Mouse (Mus musculus) forebrain, embryonic 10.5 days (tissue): ENCODE results near the gene Pde4c. TPM values are rescaled to one million over a fixed set of nuclear protein-coding genes. Genes with fewer than 3 reads are reported as not detected.
A peak's percentile ranks its signal among the peaks of the same experiment; 100 is the strongest.

Source experiments
- DNase-seq: peaks from one replicate; pipeline ENCODE4 v3.0.0-alpha.2; 2017; ENCODE audit warnings: low spot score; ENCODE audit errors: extremely low spot score
- H3K27ac ChIP-seq: fragments of 300-500 bp; sonication (generic); 2 replicates; pipeline ENCODE4 v1.5.1; 2016; ENCODE audit warnings: mild to moderate bottlenecking
- H3K27me3 ChIP-seq: fragments of 300-500 bp; sonication (generic); 2 replicates; pipeline ENCODE4 v1.6.1; 2016; ENCODE audit warnings: mild to moderate bottlenecking; ENCODE audit not compliant: poor library complexity, severe bottlenecking
- H3K36me3 ChIP-seq: fragments of 300-500 bp; sonication (generic); replicated peaks from 2 replicates; pipeline ENCODE4 v1.6.1; 2016; ENCODE audit warnings: mild to moderate bottlenecking, moderate library complexity
- H3K4me1 ChIP-seq: fragments of 300-500 bp; sonication (generic); 2 replicates; pipeline ENCODE4 v1.6.1; 2016
- H3K4me3 ChIP-seq: fragments of 300-500 bp; sonication (generic); 2 replicates; pipeline ENCODE4 v1.5.1; 2016; ENCODE audit warnings: mild to moderate bottlenecking, moderate library complexity
- H3K9me3 ChIP-seq: fragments of 300-500 bp; sonication (generic); 2 replicates; pipeline ENCODE4 v1.6.1; 2016; ENCODE audit warnings: mild to moderate bottlenecking, moderate library complexity
- WGBS: fragments of 180-500 bp; shearing (Covaris S2); methylation state at CpG from one replicate; pipeline ENCODE4 v1.1.7; 2016; 5-methylcytosine and 5-hydroxymethylcytosine counted together
- polyA plus RNA-seq: library from polyadenylated mRNA; unstranded; fragments of >200 nt; fragmentation: Nextera tagmentation; extraction: Ambion mirVana; gene quantifications from 2 replicates; pipeline ENCODE4 v1.2.1, GENCODE M21; 2016

Gene Pde4c
- polyA plus RNA-seq, 1 experiment from 2014 or later: 0.68 TPM

- H3K4me1 ChIP-seq: peaks cover 71% of the 10 kb centered on the region
- H3K27me3 ChIP-seq: peaks cover 10% of the 10 kb centered on the region
- DNase-seq: peak; percentile 81
- H3K27ac ChIP-seq: peak overlapping the region; percentile 99
- H3K9me3 ChIP-seq: no peaks in the 10 kb centered on the region
- WGBS: under 1% methylated on average over 59 of the region's 59 CpGs
- peaks cover 28% of the 10 kb centered on the region for H3K36me3 ChIP-seq
- peak overlapping the region; percentile 97 for H3K4me3 ChIP-seq
Observed at GRCm38 (mm10) chr8:70699834-70700554, 23.5 kb upstream of the Pde4c start.

GRCm38 (mm10) chr8:70700555-70700922 lies 23.0 kb upstream of the Pde4c start:
- Histone ChIP-seq H3K4me3 (peak overlapping the region; percentile 97), H3K9me3 (no peaks in the 10 kb centered on the region), H3K4me1 (peaks cover 65% of the 10 kb centered on the region), H3K27me3 (peaks cover 4% of the 10 kb centered on the region), H3K27ac (peak overlapping the region; percentile 99), H3K36me3 (peaks cover 28% of the 10 kb centered on the region)
- peak; percentile 89 for DNase-seq
- 0% methylated on average over 20 of the region's 20 CpGs for WGBS

GRCm38 (mm10) chr8:70701048-70701981 lies 22.2 kb upstream of the Pde4c start:
- Histone ChIP-seq H3K36me3 (peaks cover 28% of the 10 kb centered on the region), H3K27ac (peak overlapping the region; percentile 99), H3K9me3 (no peaks in the 10 kb centered on the region), H3K4me3 (peak overlapping the region; percentile 97), H3K4me1 (peaks cover 58% of the 10 kb centered on the region), H3K27me3 (no peaks in the 10 kb centered on the region)
- WGBS: 63% methylated on average over 10 of the region's 10 CpGs
- peak; percentile 45 for DNase-seq

- H3K36me3 ChIP-seq: peaks cover 28% of the 10 kb centered on the region
- no peak for DNase-seq
- H3K27ac ChIP-seq: no peak overlapping the region
- H3K9me3 ChIP-seq: no peaks in the 10 kb centered on the region
- 87% methylated on average over 2 of the region's 2 CpGs for WGBS
- no peaks in the 10 kb centered on the region for H3K27me3 ChIP-seq
- peaks cover 49% of the 10 kb centered on the region for H3K4me1 ChIP-seq
- peak overlapping the region; percentile 97; the same call in 1 of the 2 replicates for H3K4me3 ChIP-seq
Observed at GRCm38 (mm10) chr8:70701982-70702841, 21.3 kb upstream of the Pde4c start.

GRCm38 (mm10) chr8:70702842-70703182 lies 20.7 kb upstream of the Pde4c start:
- H3K27ac ChIP-seq: no peak overlapping the region
- H3K27me3 ChIP-seq: no peaks in the 10 kb centered on the region
- peaks cover 43% of the 10 kb centered on the region for H3K4me1 ChIP-seq
- DNase-seq: no peak
- H3K4me3 ChIP-seq: no peak overlapping the region
- H3K9me3 ChIP-seq: no peaks in the 10 kb centered on the region
- 91% methylated on average over 3 of the region's 3 CpGs for WGBS
- H3K36me3 ChIP-seq: peaks cover 28% of the 10 kb centered on the region

GRCm38 (mm10) chr8:70703287-70703686 lies 20.2 kb upstream of the Pde4c start, which contains the start of gene Iqcn:
Gene Iqcn, plus strand, starts transcription at chr8:70703457.
- WGBS: 87% methylated on average over 3 of the region's 3 CpGs
- no peak within 1 kb of the TSS for H3K4me3 ChIP-seq

GRCm38 (mm10) chr8:70708281-70708680 lies 15.2 kb upstream of the Pde4c start:
- WGBS: 91% methylated on average over 14 of the region's 14 CpGs
- Histone ChIP-seq H3K27ac (no peak overlapping the region), H3K9me3 (no peaks in the 10 kb centered on the region), H3K36me3 (peaks cover 5% of the 10 kb centered on the region; the same call in 1 of the 2 replicates), H3K4me3 (no peak overlapping the region), H3K4me1 (0 out of 2 replicates have a peak, but pooled peaks cover 2% of the 10 kb centered on the region), H3K27me3 (no peaks in the 10 kb centered on the region)
- DNase-seq: no peak

More at GRCm38 (mm10) chr8:70703287-70703686, 20.2 kb upstream of the Pde4c start, which contains the start of gene Iqcn:
- Histone ChIP-seq H3K27ac (no peak within 1 kb of the TSS), H3K36me3 (peaks cover 28% of the 10 kb centered on the region), H3K27me3 (no peaks in the 10 kb centered on the region), H3K4me1 (peaks cover 38% of the 10 kb centered on the region), H3K9me3 (no peaks in the 10 kb centered on the region)
- no peak for DNase-seq

GRCm38 (mm10) chr8:70709794-70710193 lies 13.7 kb upstream of the Pde4c start:
- DNase-seq: no peak
- WGBS: 91% methylated on average over 9 of the region's 9 CpGs
- Histone ChIP-seq H3K9me3 (no peaks in the 10 kb centered on the region), H3K4me1 (peaks cover 8% of the 10 kb centered on the region), H3K36me3 (no peaks in the 10 kb centered on the region), H3K4me3 (no peak overlapping the region), H3K27me3 (no peaks in the 10 kb centered on the region), H3K27ac (no peak overlapping the region)

- Histone ChIP-seq H3K27ac (no peak overlapping the region), H3K4me3 (no peak overlapping the region), H3K9me3 (no peaks in the 10 kb centered on the region), H3K36me3 (no peaks in the 10 kb centered on the region), H3K27me3 (no peaks in the 10 kb centered on the region), H3K4me1 (peaks cover 8% of the 10 kb centered on the region)
- WGBS: 81% methylated on average over 1 of the region's 1 CpGs
- DNase-seq: no peak
Observed at GRCm38 (mm10) chr8:70710296-70710695, 13.2 kb upstream of the Pde4c start.

GRCm38 (mm10) chr8:70711041-70711440 lies 12.5 kb upstream of the Pde4c start:
- H3K9me3 ChIP-seq: no peaks in the 10 kb centered on the region
- no peaks in the 10 kb centered on the region for H3K36me3 ChIP-seq
- H3K27me3 ChIP-seq: no peaks in the 10 kb centered on the region
- no peak for DNase-seq
- 0 out of 2 replicates have a peak overlapping the region, but pooled peaks have one; percentile 8 for H3K27ac ChIP-seq
- H3K4me3 ChIP-seq: no peak overlapping the region
- 86% methylated on average over 11 of the region's 11 CpGs for WGBS
- H3K4me1 ChIP-seq: peaks cover 8% of the 10 kb centered on the region

GRCm38 (mm10) chr8:70713991-70714390 lies 9.5 kb upstream of the Pde4c start:
- peaks cover 15% of the 10 kb centered on the region for H3K27me3 ChIP-seq
- H3K9me3 ChIP-seq: no peaks in the 10 kb centered on the region
- no peak overlapping the region for H3K27ac ChIP-seq
- 81% methylated on average over 7 of the region's 7 CpGs for WGBS
- DNase-seq: no peak
- H3K4me1 ChIP-seq: peaks cover 14% of the 10 kb centered on the region
- no peak overlapping the region for H3K4me3 ChIP-seq
- H3K36me3 ChIP-seq: no peaks in the 10 kb centered on the region

GRCm38 (mm10) chr8:70715086-70715485 lies 8.4 kb upstream of the Pde4c start:
- 70% methylated on average over 2 of the region's 2 CpGs for WGBS
- Histone ChIP-seq H3K9me3 (no peaks in the 10 kb centered on the region), H3K27me3 (peaks cover 22% of the 10 kb centered on the region), H3K4me1 (peaks cover 14% of the 10 kb centered on the region), H3K36me3 (no peaks in the 10 kb centered on the region), H3K4me3 (no peak overlapping the region), H3K27ac (no peak overlapping the region)
- DNase-seq: no peak
